Mouse (Mus musculus): ENCODE results near the gene Mfsd4b5.
"Not testable (repeated sequence)": the region's sequence is repeated elsewhere in the genome, so short reads cannot be mapped to it uniquely, and the experiment has no call there.

Gene Mfsd4b5

GRCm38 (mm10) chr10:39986466-39986865 is at the start of gene Mfsd4b5:
Mfsd4b5 (minus strand) TSS chr10:39986646.
- H3K36me3 ChIP-seq (ENCODE audit: control insufficient read depth, insufficient read depth, low read length, poor library complexity, severe bottlenecking): no peaks in the 10 kb centered on the region
- no peak for DNase-seq (ENCODE audit: low read depth, low spot score)
- no peaks in the 10 kb centered on the region for H3K27me3 ChIP-seq (ENCODE audit: control insufficient read depth, insufficient read depth, low read length, poor library complexity, severe bottlenecking)

- Histone ChIP-seq H3K36me3 (ENCODE audit: control insufficient read depth, insufficient read depth, low read length, poor library complexity, severe bottlenecking) (no peaks in the 10 kb centered on the region), H3K27me3 (ENCODE audit: control insufficient read depth, insufficient read depth, low read length, poor library complexity, severe bottlenecking) (no peaks in the 10 kb centered on the region)
- DNase-seq (ENCODE audit: low read depth, low spot score): no peak
Measured at GRCm38 (mm10) chr10:40034956-40035355, 48.5 kb upstream of the Mfsd4b5 start.

GRCm38 (mm10) chr10:40032897-40033296 is 46.5 kb upstream of the Mfsd4b5 start:
- no peak for DNase-seq (ENCODE audit: low read depth, low spot score)
- no peaks in the 10 kb centered on the region for H3K36me3 ChIP-seq (ENCODE audit: control insufficient read depth, insufficient read depth, low read length, poor library complexity, severe bottlenecking)
- H3K27me3 ChIP-seq (ENCODE audit: control insufficient read depth, insufficient read depth, low read length, poor library complexity, severe bottlenecking): no peaks in the 10 kb centered on the region

GRCm38 (mm10) chr10:40030716-40031115 is 44.3 kb upstream of the Mfsd4b5 start:
- no peaks in the 10 kb centered on the region for H3K36me3 ChIP-seq (ENCODE audit: control insufficient read depth, insufficient read depth, low read length, poor library complexity, severe bottlenecking)
- no peaks in the 10 kb centered on the region for H3K27me3 ChIP-seq (ENCODE audit: control insufficient read depth, insufficient read depth, low read length, poor library complexity, severe bottlenecking)

GRCm38 (mm10) chr10:40029610-40030009 is 43.2 kb upstream of the Mfsd4b5 start:
- DNase-seq (ENCODE audit: low read depth, low spot score): no peak
- H3K27me3 ChIP-seq (ENCODE audit: control insufficient read depth, insufficient read depth, low read length, poor library complexity, severe bottlenecking): no peaks in the 10 kb centered on the region
- H3K36me3 ChIP-seq (ENCODE audit: control insufficient read depth, insufficient read depth, low read length, poor library complexity, severe bottlenecking): no peaks in the 10 kb centered on the region

More at GRCm38 (mm10) chr10:40030716-40031115, 44.3 kb upstream of the Mfsd4b5 start:
- no peak for DNase-seq (ENCODE audit: low read depth, low spot score)

- H3K36me3 ChIP-seq (ENCODE audit: control insufficient read depth, insufficient read depth, low read length, poor library complexity, severe bottlenecking): no peaks in the 10 kb centered on the region
- no peak for DNase-seq (ENCODE audit: low read depth, low spot score)
- H3K27me3 ChIP-seq (ENCODE audit: control insufficient read depth, insufficient read depth, low read length, poor library complexity, severe bottlenecking): no peaks in the 10 kb centered on the region
Measured at GRCm38 (mm10) chr10:40028091-40028490, 41.6 kb upstream of the Mfsd4b5 start.

DNA sequence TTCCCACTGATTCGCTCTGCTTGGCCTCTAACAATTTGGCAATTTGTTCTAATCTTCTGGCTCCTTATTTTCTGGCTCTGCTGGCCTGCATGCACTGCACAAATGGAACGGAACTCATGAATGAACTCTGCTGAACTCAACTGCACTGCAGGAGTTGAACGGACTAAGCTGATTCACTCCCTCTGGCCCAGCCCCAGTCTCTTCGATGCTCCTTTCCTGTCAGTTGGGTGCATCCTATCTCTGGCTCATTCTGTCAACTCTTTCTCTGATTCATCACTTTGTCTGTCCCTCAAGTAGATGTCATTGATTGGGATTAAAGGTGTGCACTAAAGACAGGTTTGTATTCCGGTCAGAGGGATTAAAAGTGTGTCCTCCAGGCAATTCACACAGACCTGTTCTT is 40.1 kb upstream of the Mfsd4b5 start:
- Histone ChIP-seq H3K27me3 (ENCODE audit: control insufficient read depth, insufficient read depth, low read length, poor library complexity, severe bottlenecking) (no peaks in the 10 kb centered on the region), H3K36me3 (ENCODE audit: control insufficient read depth, insufficient read depth, low read length, poor library complexity, severe bottlenecking) (no peaks in the 10 kb centered on the region)
- DNase-seq (ENCODE audit: low read depth, low spot score): no peak

- H3K36me3 ChIP-seq (ENCODE audit: control insufficient read depth, insufficient read depth, low read length, poor library complexity, severe bottlenecking): no peaks in the 10 kb centered on the region
- H3K27me3 ChIP-seq (ENCODE audit: control insufficient read depth, insufficient read depth, low read length, poor library complexity, severe bottlenecking): no peaks in the 10 kb centered on the region
- no peak for DNase-seq (ENCODE audit: low read depth, low spot score)
Measured at GRCm38 (mm10) chr10:40025560-40025959, 39.1 kb upstream of the Mfsd4b5 start.

- peak; percentile 80 for DNase-seq (ENCODE audit: low read depth, low spot score)
- H3K27me3 ChIP-seq (ENCODE audit: control insufficient read depth, insufficient read depth, low read length, poor library complexity, severe bottlenecking): no peaks in the 10 kb centered on the region
- H3K36me3 ChIP-seq (ENCODE audit: control insufficient read depth, insufficient read depth, low read length, poor library complexity, severe bottlenecking): no peaks in the 10 kb centered on the region
Measured at GRCm38 (mm10) chr10:40024554-40025428, 38.3 kb upstream of the Mfsd4b5 start, which contains the start of gene Mfsd4b1. Mfsd4b1 (minus strand) TSS chr10:40025268.

DNA sequence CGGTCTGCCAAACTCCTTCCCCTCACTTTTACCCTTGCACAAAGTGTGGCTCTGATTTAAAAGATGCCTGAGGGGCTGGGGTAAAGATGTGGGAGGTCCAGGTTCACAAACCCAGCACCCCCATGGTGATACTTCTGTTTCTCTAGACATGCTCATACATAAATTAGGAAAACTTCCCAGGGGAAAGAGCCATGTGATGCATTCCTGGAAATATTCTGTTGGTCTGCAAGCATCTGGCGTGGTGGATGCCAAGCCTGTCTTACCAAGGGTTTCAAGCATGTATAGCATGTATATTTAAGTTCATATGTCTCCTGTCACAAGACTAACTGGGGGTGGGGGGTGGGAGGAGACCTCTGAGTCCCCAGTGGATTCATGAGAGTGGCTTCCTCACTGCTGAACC is 34.0 kb upstream of the Mfsd4b5 start:
- no peaks in the 10 kb centered on the region for H3K36me3 ChIP-seq (ENCODE audit: control insufficient read depth, insufficient read depth, low read length, poor library complexity, severe bottlenecking)
- DNase-seq (ENCODE audit: low read depth, low spot score): no peak
- H3K27me3 ChIP-seq (ENCODE audit: control insufficient read depth, insufficient read depth, low read length, poor library complexity, severe bottlenecking): no peaks in the 10 kb centered on the region

DNA sequence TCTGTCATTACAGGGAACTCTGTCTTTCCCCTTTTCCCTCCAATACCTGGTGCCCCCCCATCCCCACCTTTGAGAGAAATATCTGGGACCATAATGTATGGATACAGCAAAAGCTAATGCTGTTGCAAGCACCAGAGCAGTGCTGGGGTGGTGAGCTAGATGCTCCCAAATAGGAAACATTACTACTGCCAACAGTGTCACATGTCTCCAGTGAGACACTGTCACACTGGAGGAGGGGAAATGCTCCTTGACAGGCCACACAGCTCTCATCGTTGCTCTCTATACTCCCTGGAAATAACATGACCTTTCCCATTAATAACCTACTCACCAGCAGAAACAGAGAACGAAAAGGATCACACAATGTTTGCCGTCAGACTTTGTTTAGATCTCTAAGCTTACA is 33.0 kb upstream of the Mfsd4b5 start:
- Histone ChIP-seq H3K36me3 (ENCODE audit: control insufficient read depth, insufficient read depth, low read length, poor library complexity, severe bottlenecking) (no peaks in the 10 kb centered on the region), H3K27me3 (ENCODE audit: control insufficient read depth, insufficient read depth, low read length, poor library complexity, severe bottlenecking) (no peaks in the 10 kb centered on the region)
- no peak for DNase-seq (ENCODE audit: low read depth, low spot score)

DNA sequence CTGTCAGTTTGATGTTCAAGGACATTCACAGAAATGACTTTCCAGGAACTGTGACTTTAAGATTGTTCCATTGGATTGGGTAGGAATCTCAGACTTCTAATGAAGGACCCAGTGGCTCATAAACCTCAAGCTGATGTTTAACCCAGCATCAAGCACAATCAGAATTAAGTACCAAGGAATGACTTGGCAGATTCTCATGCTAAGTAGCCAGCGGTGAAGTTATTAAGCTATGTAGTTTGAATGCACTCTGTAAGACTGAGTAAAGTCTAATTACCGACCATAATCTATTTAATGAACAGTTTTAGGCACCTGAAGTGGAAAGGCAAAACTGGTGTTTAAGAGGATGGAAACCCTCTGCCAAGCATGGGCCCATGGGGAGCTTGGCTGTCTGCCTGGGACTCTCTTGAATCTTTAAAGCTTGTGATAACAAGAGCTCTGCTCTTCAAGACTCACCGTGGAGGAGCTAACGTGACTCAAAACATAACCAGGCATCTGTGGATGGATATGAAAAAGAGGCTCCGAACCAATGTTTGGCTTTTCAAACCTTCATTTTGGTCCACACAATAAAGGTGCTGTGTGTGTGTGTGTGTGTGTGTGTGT is 31.9 kb upstream of the Mfsd4b5 start:
- no peaks in the 10 kb centered on the region for H3K27me3 ChIP-seq (ENCODE audit: control insufficient read depth, insufficient read depth, low read length, poor library complexity, severe bottlenecking)
- no peaks in the 10 kb centered on the region for H3K36me3 ChIP-seq (ENCODE audit: control insufficient read depth, insufficient read depth, low read length, poor library complexity, severe bottlenecking)
- no peak for DNase-seq (ENCODE audit: low read depth, low spot score)

GRCm38 (mm10) chr10:40009591-40009990 is 23.1 kb upstream of the Mfsd4b5 start:
- no peaks in the 10 kb centered on the region for H3K27me3 ChIP-seq (ENCODE audit: control insufficient read depth, insufficient read depth, low read length, poor library complexity, severe bottlenecking)
- no peak for DNase-seq (ENCODE audit: low read depth, low spot score)

DNA sequence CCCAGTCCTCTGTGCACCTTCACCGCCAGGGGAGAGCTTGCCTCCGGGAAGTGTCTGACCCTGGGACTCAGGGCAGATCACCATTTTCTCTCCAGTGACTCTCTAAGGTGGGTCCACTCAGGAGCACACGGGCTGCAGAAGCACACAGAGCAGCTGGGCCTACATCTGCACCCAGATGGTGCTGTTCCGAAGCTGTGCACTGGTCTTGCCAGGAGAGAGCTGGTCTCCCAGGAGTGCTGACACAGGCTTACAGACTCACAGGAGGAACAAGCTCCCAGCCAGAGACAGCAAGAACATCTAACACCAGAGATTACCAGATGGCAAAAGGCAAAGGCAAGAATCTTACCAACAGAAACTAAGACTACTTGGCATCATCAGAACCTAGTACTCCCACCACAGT is 22.4 kb upstream of the Mfsd4b5 start:
- not testable (repeated sequence) for H3K36me3 ChIP-seq (ENCODE audit: control insufficient read depth, insufficient read depth, low read length, poor library complexity, severe bottlenecking); H3K27me3 ChIP-seq (ENCODE audit: control insufficient read depth, insufficient read depth, low read length, poor library complexity, severe bottlenecking); DNase-seq (ENCODE audit: low read depth, low spot score)

More at GRCm38 (mm10) chr10:40009591-40009990, 23.1 kb upstream of the Mfsd4b5 start:
- H3K36me3 ChIP-seq (ENCODE audit: control insufficient read depth, insufficient read depth, low read length, poor library complexity, severe bottlenecking): no peaks in the 10 kb centered on the region

DNA sequence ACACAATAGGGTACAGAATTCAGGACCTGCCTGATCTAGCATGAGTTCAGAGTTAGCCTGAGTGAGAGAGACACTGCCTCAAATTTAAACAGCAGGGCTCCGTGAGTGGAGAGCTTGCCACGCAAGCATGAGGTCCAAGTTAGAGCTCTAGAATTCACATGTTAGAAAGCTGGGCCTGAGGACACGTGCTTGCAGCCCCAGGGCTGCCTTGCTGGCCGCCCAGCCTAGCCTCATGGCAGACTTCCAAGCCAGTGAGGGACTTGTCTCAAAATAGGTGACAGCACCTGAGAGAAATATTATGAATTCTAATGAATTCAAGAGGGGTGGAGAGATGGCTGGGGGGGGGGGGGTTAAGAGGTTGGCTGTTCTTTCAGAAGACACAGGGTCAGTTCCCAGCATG is 21.5 kb upstream of the Mfsd4b5 start:
- no peaks in the 10 kb centered on the region for H3K36me3 ChIP-seq (ENCODE audit: control insufficient read depth, insufficient read depth, low read length, poor library complexity, severe bottlenecking)
- no peak for DNase-seq (ENCODE audit: low read depth, low spot score)
- no peaks in the 10 kb centered on the region for H3K27me3 ChIP-seq (ENCODE audit: control insufficient read depth, insufficient read depth, low read length, poor library complexity, severe bottlenecking)
